Mouse (Mus musculus) liver, embryonic 18 days (tissue): ENCODE data around the gene Syt6. TPM values are rescaled to one million over a fixed set of nuclear protein-coding genes. Genes with fewer than 3 reads are reported as not detected.

Source experiments
- polyA plus RNA-seq: library from polyadenylated mRNA; depleted of rRNA; stranded (reverse); fragments of >200 nt; gene quantifications from 2 replicates; pipeline ENCODE4 v1.2.3, GENCODE M21; 2012; rRNA removed

The Syt6 gene
- 0.01 TPM in 1 of 2 replicates, not detected in the other for polyA plus RNA-seq

GRCm38 (mm10) chr3:103575156-103575892, at the start of gene Syt6:
Syt6 (plus strand) TSS chr3:103575231.

GRCm38 (mm10) chr3:103645968-103646367, 70.9 kb downstream of the Syt6 start, which contains the start of gene Atg4a-ps:
Atg4a-ps (minus strand) TSS chr3:103646068.

Other genes with a start within 250 kb of the Syt6 start
- 0.12 and 0.13 TPM in 2 replicates for gene Atg4a-ps, start 70.8 kb downstream of the Syt6 start, polyA plus RNA-seq
- gene Olfml3, start 162.8 kb downstream of the Syt6 start, polyA plus RNA-seq: 1.6 and 1.8 TPM in 2 replicates
- not detected in 2 replicates for gene Gm10964, start 164.1 kb downstream of the Syt6 start, polyA plus RNA-seq
- 18.2 and 20.5 TPM in 2 replicates for gene Hipk1, start 216.3 kb downstream of the Syt6 start, polyA plus RNA-seq
- 9.1 and 10.6 TPM in 2 replicates for gene Dclre1b, start 234.2 kb downstream of the Syt6 start, polyA plus RNA-seq
- gene Ap4b1, start 234.3 kb downstream of the Syt6 start, polyA plus RNA-seq: 14.1 and 14.6 TPM in 2 replicates
- gene Gm43064, start 234.3 kb downstream of the Syt6 start, polyA plus RNA-seq: 0.30 and 0.58 TPM in 2 replicates